Mouse (Mus musculus) intestine, embryonic 14.5 days (tissue): ENCODE measurements around the gene Nat10. TPM values are rescaled to one million over a fixed set of nuclear protein-coding genes. Genes with fewer than 3 reads are reported as not detected.

ENCODE experiments used
- ATAC-seq: fragments of 200-750 bp; cut with Nextera tagmentation; replicated peaks from 2 replicates; pipeline ENCODE4 v1.8.0; 2017; ENCODE audit warnings: low read depth, moderate number of reproducible peaks, moderate TSS enrichment, moderate library complexity; ENCODE audit not compliant: low FRiP score, low TSS enrichment
- DNase-seq: peaks from one replicate; pipeline ENCODE4 v3.0.0-alpha.2; 2018; ENCODE audit warnings: low spot score
- H3K27ac ChIP-seq: fragments of 300-500 bp; sonication (generic); 2 replicates; pipeline ENCODE4 v1.5.1; 2014; ENCODE audit warnings: low read depth, mild to moderate bottlenecking, control low read depth
- H3K27me3 ChIP-seq: fragments of 300-500 bp; sonication (generic); replicated peaks from 2 replicates; pipeline ENCODE4 v1.6.1; 2014; ENCODE audit warnings: low read length, control low read depth; ENCODE audit not compliant: control insufficient read depth, insufficient read depth
- H3K36me3 ChIP-seq: fragments of 300-500 bp; sonication (generic); 2 replicates; pipeline ENCODE4 v1.6.1; 2014; ENCODE audit warnings: low read length, control low read depth; ENCODE audit not compliant: control insufficient read depth, insufficient read depth
- H3K4me1 ChIP-seq: fragments of 300-500 bp; sonication (generic); replicated peaks from 2 replicates; pipeline ENCODE4 v1.6.1; 2014; ENCODE audit warnings: low read length, control low read depth, mixed read lengths; ENCODE audit not compliant: control insufficient read depth, insufficient read depth
- H3K4me2 ChIP-seq: fragments of 300-500 bp; sonication (generic); 2 replicates; pipeline ENCODE4 v1.6.1; 2014; ENCODE audit warnings: low read length
- H3K4me3 ChIP-seq: fragments of 300-500 bp; sonication (generic); 2 replicates; pipeline ENCODE4 v1.5.1; 2014; ENCODE audit warnings: low read depth, low read length, control low read depth, mixed read lengths
- H3K9ac ChIP-seq: fragments of 300-500 bp; sonication (generic); 2 replicates; pipeline ENCODE4 v1.6.1; 2014; ENCODE audit warnings: mild to moderate bottlenecking, low read length
- H3K9me3 ChIP-seq: fragments of 300-500 bp; sonication (generic); 2 replicates; pipeline ENCODE4 v1.6.1; 2016; ENCODE audit warnings: low read length, control low read depth; ENCODE audit not compliant: control insufficient read depth
- WGBS: fragments of 180-500 bp; shearing (Covaris S2); extraction: QIAGEN DNeasy Blood & Tissue Kit; methylation state at CpG from one replicate; pipeline ENCODE4 v1.1.7; 2014; 5-methylcytosine and 5-hydroxymethylcytosine counted together
- polyA plus RNA-seq: library from polyadenylated mRNA; unstranded; fragments of >200 nt; fragmentation: Nextera tagmentation; extraction: Ambion mirVana; gene quantifications from 2 replicates; pipeline ENCODE4 v1.2.1, GENCODE M21; 2014

Nat10 gene
- polyA plus RNA-seq, 1 experiment from 2014 or later, result 39.3 TPM

DNA sequence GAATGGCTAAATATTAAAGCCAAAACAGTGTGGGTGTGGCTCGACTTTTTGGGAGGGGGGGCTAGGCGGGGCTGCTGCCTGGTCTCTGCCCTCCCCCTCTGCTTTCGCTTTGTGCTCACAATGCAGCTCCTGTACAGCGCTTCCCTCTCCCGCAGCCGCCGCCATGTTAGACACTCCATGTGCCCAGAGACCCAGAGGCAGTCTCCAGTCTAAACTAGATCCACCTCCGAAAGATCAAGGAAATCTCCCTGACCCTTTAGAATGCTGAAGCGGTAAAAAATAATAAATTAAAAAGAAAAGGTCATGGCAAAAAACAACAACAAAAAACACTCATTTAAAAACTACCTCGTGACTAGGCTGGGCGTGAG, 34.8 kb upstream of the Nat10 start:
- Histone ChIP-seq H3K4me3 (peak overlapping the region; percentile 99), H3K36me3 (peaks cover 42% of the 10 kb centered on the region), H3K9me3 (no peaks in the 10 kb centered on the region), H3K27me3 (no peaks in the 10 kb centered on the region), H3K4me1 (peaks cover 19% of the 10 kb centered on the region), H3K4me2 (peak overlapping the region; percentile 70), H3K27ac (peak overlapping the region; percentile 100), H3K9ac (peak overlapping the region; percentile 97)
- WGBS, result 0% methylated on average over 11 of the region's 11 CpGs
- ATAC-seq, result peak; percentile 65
- peak; percentile 81 for DNase-seq

GRCm38 (mm10) chr2:103792009-103792408, 30.9 kb upstream of the Nat10 start:
- no peak overlapping the region for H3K27ac ChIP-seq
- peaks cover 65% of the 10 kb centered on the region for H3K36me3 ChIP-seq

GRCm38 (mm10) chr2:103785735-103786134, 24.7 kb upstream of the Nat10 start:
- H3K9me3 ChIP-seq, result no peaks in the 10 kb centered on the region
- ATAC-seq, result no peak
- H3K4me2 ChIP-seq, result no peak overlapping the region
- no peak overlapping the region for H3K27ac ChIP-seq
- no peak for DNase-seq
- 0 out of 2 replicates have a peak, but pooled peaks cover 2% of the 10 kb centered on the region for H3K4me1 ChIP-seq
- no peak overlapping the region for H3K4me3 ChIP-seq
- WGBS, result 96% methylated on average over 1 of the region's 1 CpGs
- H3K36me3 ChIP-seq, result peaks cover 63% of the 10 kb centered on the region
- H3K27me3 ChIP-seq, result no peaks in the 10 kb centered on the region
- no peak overlapping the region for H3K9ac ChIP-seq

More at GRCm38 (mm10) chr2:103792009-103792408, 30.9 kb upstream of the Nat10 start:
- DNase-seq, result no peak
- no peak overlapping the region for H3K4me2 ChIP-seq
- no peak overlapping the region for H3K4me3 ChIP-seq
- WGBS, result 87% methylated on average over 1 of the region's 1 CpGs
- H3K9ac ChIP-seq, result no peak overlapping the region
- ATAC-seq, result no peak
- no peaks in the 10 kb centered on the region for H3K9me3 ChIP-seq
- H3K27me3 ChIP-seq, result no peaks in the 10 kb centered on the region
- peaks cover 14% of the 10 kb centered on the region for H3K4me1 ChIP-seq

DNA sequence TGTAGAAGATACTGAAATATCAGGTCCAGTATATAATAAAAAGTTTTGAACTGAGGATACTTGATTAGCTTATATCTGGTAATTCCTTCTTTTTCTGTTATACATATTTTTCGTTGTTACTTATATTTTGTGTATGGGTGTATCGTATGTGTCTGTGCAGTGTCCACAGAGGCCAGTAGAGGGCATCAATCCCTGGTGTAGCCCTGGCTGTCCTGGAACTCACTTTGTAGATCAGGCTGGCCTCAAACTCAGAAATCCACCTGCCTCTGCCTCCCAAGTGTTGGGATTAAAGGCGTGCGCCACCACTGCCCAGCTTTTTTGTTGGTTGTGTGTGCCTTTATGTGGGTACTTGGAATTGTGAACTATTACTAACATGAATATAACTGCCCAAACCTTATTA, 23.6 kb upstream of the Nat10 start:
- Histone ChIP-seq H3K4me3 (no peak overlapping the region), H3K27me3 (no peaks in the 10 kb centered on the region), H3K36me3 (peaks cover 70% of the 10 kb centered on the region), H3K9ac (no peak overlapping the region), H3K9me3 (no peaks in the 10 kb centered on the region), H3K27ac (no peak overlapping the region), H3K4me2 (no peak overlapping the region), H3K4me1 (0 out of 2 replicates have a peak, but pooled peaks cover 2% of the 10 kb centered on the region)
- ATAC-seq (no peak), DNase-seq (peak; percentile 58)
- 91% methylated on average over 4 of the region's 4 CpGs for WGBS

DNA sequence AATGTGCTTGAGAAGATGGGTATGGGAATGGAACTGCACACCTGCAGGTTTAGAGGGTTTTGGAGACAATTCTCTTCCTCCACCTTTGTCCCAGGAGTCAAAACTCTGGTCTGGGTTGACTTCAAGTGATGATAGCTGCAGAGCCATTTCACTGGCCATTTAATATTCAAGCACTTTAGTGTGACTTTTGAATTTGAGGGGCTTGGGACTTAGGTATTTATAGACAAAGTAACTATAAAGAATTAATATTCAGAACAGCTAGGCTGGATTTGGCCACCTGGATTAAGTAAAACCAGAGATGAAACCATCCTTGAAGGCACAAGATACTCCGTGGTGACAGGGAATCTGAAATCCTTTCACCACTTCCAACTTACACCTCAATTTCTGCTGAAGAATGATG, 1.4 kb upstream of the Nat10 start:
- H3K9ac ChIP-seq, result no peak overlapping the region
- no peak overlapping the region for H3K27ac ChIP-seq
- H3K4me3 ChIP-seq, result no peak overlapping the region
- WGBS, result 65% methylated on average over 1 of the region's 1 CpGs
- H3K36me3 ChIP-seq, result peaks cover 33% of the 10 kb centered on the region
- H3K4me2 ChIP-seq, result peak overlapping the region; percentile 58
- no peaks in the 10 kb centered on the region for H3K27me3 ChIP-seq
- H3K4me1 ChIP-seq, result peaks cover 8% of the 10 kb centered on the region
- no peaks in the 10 kb centered on the region for H3K9me3 ChIP-seq
- ATAC-seq, result no peak
- no peak for DNase-seq

DNA sequence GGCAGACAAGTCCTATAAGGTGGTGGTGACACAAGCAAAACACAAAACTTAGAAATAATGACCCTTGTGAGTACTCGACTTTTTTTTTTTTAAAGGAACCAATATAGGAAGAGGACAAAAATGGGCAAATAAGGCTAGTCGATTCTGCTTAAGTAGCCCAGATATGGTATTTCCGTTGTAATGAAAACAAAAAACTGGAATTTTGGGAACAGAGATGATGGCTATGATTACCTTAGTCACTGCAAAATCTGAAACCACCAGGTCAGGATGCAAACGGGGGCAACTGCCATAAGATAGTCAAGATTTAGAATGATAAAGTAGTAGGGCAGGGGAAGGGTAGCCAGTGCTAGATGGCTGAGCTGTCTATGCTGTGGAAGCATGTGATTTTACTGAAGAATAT, 923 bp upstream of the Nat10 start:
- no peak for DNase-seq
- Histone ChIP-seq H3K36me3 (peaks cover 33% of the 10 kb centered on the region), H3K4me3 (peak overlapping the region; percentile 60; the same call in 1 of the 2 replicates), H3K9me3 (no peaks in the 10 kb centered on the region), H3K4me1 (peaks cover 8% of the 10 kb centered on the region), H3K9ac (no peak overlapping the region), H3K27ac (no peak overlapping the region), H3K4me2 (peak overlapping the region; percentile 58), H3K27me3 (no peaks in the 10 kb centered on the region)
- ATAC-seq, result no peak
- WGBS, result 37% methylated on average over 4 of the region's 4 CpGs

GRCm38 (mm10) chr2:103760421-103760820, 649 bp downstream of the Nat10 start:
- Histone ChIP-seq H3K4me2 (peak overlapping the region; percentile 58), H3K9me3 (no peaks in the 10 kb centered on the region), H3K4me3 (peak overlapping the region; percentile 60), H3K4me1 (peaks cover 8% of the 10 kb centered on the region), H3K27ac (peak overlapping the region; percentile 78), H3K9ac (peak overlapping the region; percentile 62), H3K36me3 (peaks cover 27% of the 10 kb centered on the region), H3K27me3 (no peaks in the 10 kb centered on the region)
- DNase-seq (no peak), ATAC-seq (peak; percentile 16)
- WGBS, result under 1% methylated on average over 12 of the region's 12 CpGs

DNA sequence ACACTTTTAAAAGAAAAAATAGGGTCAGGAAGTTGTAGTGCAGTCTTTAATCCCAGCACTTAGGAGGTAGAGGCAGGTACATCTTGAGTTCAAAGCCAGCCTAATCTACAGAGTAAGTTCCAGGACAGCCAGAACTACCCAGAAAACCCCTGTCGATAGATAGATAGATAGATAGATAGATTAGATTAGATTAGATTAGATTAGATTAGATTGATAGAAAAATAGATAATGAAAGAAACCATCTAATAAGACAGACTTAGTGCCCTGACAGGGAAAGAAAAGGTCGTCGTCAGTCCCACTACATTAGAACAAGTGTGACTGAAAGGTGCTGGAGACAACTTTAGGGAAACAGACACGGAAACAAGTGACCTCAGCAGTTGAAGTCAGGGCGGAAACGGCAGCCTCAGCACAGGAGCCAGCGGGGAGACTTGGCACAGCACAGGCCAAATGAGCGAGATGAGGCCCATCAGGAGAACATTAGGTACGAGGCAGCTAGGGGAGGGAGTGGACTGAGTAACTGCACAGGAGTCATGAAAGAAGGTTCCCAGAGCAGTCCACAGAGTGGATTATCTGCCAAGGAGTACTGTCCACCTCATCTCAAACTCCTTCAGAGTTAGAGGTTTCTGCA, 5.5 kb downstream of the Nat10 start:
- H3K9me3 ChIP-seq, result no peaks in the 10 kb centered on the region
- no peak overlapping the region for H3K4me3 ChIP-seq
- H3K9ac ChIP-seq, result no peak overlapping the region
- H3K36me3 ChIP-seq, result peaks cover 62% of the 10 kb centered on the region
- WGBS, result 91% methylated on average over 9 of the region's 9 CpGs
- H3K4me2 ChIP-seq, result no peak overlapping the region
- no peaks in the 10 kb centered on the region; the same call in 1 of the 2 replicates for H3K4me1 ChIP-seq
- H3K27ac ChIP-seq, result no peak overlapping the region
- no peak for DNase-seq
- H3K27me3 ChIP-seq, result no peaks in the 10 kb centered on the region
- ATAC-seq, result no peak

- no peak overlapping the region for H3K4me2 ChIP-seq
- H3K36me3 ChIP-seq, result peaks cover 72% of the 10 kb centered on the region
- H3K27ac ChIP-seq, result no peak overlapping the region
- no peak overlapping the region for H3K9ac ChIP-seq
- 80% methylated on average over 3 of the region's 3 CpGs for WGBS
- no peak overlapping the region for H3K4me3 ChIP-seq
- H3K4me1 ChIP-seq, result no peaks in the 10 kb centered on the region; the same call in 1 of the 2 replicates
- no peaks in the 10 kb centered on the region for H3K27me3 ChIP-seq
- ATAC-seq (no peak), DNase-seq (no peak)
- no peaks in the 10 kb centered on the region for H3K9me3 ChIP-seq
These were observed 6.5 kb downstream of the Nat10 start for GRCm38 (mm10) chr2:103754614-103755013.
